Mouse (Mus musculus) gastrocnemius, adult 2 months (tissue): ENCODE measurements around the gene Zkscan3. TPM values are rescaled to one million over a fixed set of nuclear protein-coding genes. Genes with fewer than 3 reads are reported as not detected.

Experiments
- DNase-seq: peaks from one replicate; pipeline ENCODE4 v3.0.0; 2022
- H3K27ac ChIP-seq: fragments of 200-600 bp; 2 replicates; pipeline ENCODE4 v1.8.1; 2022; ENCODE audit warnings: mild to moderate bottlenecking
- H3K4me3 ChIP-seq: fragments of 200-600 bp; 2 replicates; pipeline ENCODE4 v1.8.1; 2022; ENCODE audit warnings: mild to moderate bottlenecking, moderate library complexity
- CTCF ChIP-seq: fragments of 200-600 bp; IDR thresholded peaks from 2 replicates; pipeline ENCODE4 v1.8.1; 2022; ENCODE audit warnings: antibody characterized with exemption, mild to moderate bottlenecking, moderate library complexity
- intact Hi-C: fragments of 180-260 bp; cut with DNase I; formaldehyde crosslinking; loops from one replicate; pipeline ENCODE4 v1.15.1; 2025
- long read RNA-seq, 2 experiments: library from polyadenylated mRNA; stranded (forward); transcript quantifications; one replicate each; pipeline ENCODE4 v2.0.0; 2021
- total RNA-seq, 2 experiments: library from RNA; stranded (reverse); gene quantifications; 2 replicates each; pipeline ENCODE4 v1.2.3; 2021

The Zkscan3 gene
- total RNA-seq = 10 to 100 TPM; 16.2 to 20.6 TPM
- long read RNA-seq, experiment 1, transcript Zkscan3-201 (6 exons, 2,561 nt) = major isoform, 6 of 17 reads
- long read RNA-seq, experiment 1, transcript Zkscan3-203 (6 exons, 2,600 nt) = major isoform, 6 of 17 reads
- long read RNA-seq, experiment 1, partial matches to known transcripts = 1 of 17 reads
- long read RNA-seq, experiment 1, other reads (novel, unspliced or antisense) = 4 of 17 reads
- long read RNA-seq, experiment 2, transcript Zkscan3-203 (6 exons, 2,600 nt) = major isoform, 5 of 15 reads
- long read RNA-seq, experiment 2, partial matches to known transcripts = 1 of 15 reads
- long read RNA-seq, experiment 2, other reads (novel, unspliced or antisense) = 6 of 15 reads

DNA sequence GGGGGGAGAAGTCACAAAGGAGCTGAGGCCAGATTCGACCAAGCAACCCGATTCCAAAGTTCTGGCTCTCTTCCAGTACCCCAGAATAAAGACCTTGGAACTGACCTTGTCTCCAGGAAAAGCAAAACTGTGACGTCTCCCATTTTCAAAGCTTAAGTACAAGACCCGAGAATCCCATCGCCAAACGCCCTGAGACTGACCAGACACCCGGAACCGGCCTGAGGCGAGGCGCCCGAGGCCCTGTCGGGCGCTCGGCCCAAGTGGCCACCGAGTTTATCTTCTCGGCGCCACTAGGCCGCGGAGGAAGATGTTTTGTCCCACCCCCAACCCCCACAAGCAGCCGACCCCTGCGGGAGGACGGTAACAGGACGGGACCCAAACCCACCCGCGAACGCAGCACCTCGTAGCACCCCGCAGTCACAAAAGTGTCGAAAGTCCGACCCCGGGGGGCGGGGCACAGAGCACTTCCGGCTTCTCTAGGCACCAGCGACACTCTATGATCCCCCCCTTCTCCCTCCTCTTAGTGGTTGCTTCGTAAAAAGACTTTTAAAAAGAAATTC is at the start of gene Zkscan3:
Gene Zkscan3 (minus strand): TSS at position 469 of the 560 bp plus-strand sequence.
- TF ChIP-seq CTCF = no peak

DNA sequence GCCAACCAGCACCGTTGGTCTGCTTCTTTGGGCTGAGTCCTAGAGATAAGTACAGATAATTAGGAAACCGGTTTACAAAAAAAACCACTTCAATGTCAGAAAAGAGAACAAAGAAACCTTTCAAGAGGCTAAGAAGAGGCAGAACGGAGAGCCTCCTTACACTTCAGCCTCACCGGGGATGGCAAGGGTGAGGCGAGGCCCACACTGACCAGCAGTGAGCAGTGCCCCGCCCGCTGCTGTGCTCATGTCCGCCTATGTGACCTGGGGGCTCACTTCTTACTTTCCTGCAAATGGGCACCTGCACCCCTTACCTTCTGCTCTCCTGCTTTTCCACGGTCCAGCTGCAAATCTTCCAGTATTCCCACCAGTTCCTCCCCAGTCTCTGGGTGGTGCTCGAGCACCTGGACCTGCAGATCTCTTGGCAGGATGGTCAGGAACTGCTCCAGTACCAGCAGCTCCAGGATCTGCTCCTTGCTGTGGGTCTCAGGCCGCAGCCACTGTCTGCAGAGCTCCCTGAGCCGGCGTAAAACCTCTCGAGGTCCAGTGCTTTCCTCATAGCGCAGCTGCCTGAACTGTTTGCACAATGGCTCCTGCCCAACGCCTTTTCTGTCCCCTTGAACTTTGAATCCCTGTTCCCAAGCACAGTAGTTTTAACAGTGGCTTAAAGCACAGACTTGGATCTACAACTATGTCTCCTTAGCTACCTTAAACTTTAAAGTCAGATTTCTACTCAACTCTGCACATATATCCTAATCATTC is 45.5 kb upstream of the Zkscan3 start:
- no peak for TF ChIP-seq CTCF
- no peak overlapping the region for H3K4me3 ChIP-seq
- intact Hi-C loops = no loop called here
- no peak overlapping the region for H3K27ac ChIP-seq
- DNase-seq = no peak

More for the DNA sequence above, at the start of gene Zkscan3:
- Histone ChIP-seq H3K27ac (peak within 1 kb of the TSS; percentile 96), H3K4me3 (peak within 1 kb of the TSS; percentile 96)
- intact Hi-C loops = loop anchor here (2.0 kb wide), 3 partner anchors 40 to 104 kb away; partner anchors contain the start of genes Zscan12 and Zscan26
- peak; percentile 90 for DNase-seq

DNA sequence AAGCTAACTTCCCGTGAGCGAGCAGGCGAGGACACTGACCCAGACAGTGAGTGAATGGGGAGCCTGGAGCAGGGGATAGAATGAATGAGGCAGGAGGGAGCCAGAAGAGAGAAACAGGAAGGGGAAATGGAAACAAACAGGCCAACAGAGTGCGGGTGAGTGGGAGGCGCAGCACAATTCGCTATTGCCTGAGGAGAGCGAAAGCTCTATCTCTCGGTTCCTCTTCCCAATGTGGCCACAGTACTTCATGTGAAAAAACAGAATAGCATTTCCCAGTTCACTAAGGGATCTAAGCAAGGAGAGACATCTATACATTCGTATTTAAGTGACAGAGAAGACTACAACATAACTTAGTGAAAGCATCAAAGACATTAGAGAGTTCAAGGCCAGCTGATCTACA is 44.2 kb upstream of the Zkscan3 start:
- no peak for TF ChIP-seq CTCF
- no peak for DNase-seq
- H3K4me3 ChIP-seq = no peak overlapping the region
- intact Hi-C loops = no loop called here
- no peak overlapping the region for H3K27ac ChIP-seq

DNA sequence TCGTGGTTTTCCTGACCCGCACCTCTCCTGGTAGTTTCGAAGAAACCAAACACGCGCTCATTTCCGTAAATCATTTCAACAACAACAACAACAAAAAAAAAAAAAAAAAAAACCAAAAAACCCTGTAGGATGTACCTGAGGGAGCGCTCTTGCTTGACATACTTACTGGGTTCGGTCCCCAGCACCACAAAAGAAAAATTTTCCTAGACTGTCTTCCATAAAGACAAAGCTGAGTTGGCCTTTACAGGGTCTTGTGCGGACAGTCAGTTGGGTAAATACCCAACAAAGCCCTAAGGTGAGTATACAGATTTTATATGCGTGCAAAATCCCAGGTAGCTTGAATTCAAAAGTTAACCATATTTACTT is 38.6 kb upstream of the Zkscan3 start:
- no peak for DNase-seq
- Histone ChIP-seq H3K27ac (peak overlapping the region; percentile 71), H3K4me3 (peak overlapping the region; percentile 75)
- intact Hi-C loops = no loop called here
- no peak for TF ChIP-seq CTCF

DNA sequence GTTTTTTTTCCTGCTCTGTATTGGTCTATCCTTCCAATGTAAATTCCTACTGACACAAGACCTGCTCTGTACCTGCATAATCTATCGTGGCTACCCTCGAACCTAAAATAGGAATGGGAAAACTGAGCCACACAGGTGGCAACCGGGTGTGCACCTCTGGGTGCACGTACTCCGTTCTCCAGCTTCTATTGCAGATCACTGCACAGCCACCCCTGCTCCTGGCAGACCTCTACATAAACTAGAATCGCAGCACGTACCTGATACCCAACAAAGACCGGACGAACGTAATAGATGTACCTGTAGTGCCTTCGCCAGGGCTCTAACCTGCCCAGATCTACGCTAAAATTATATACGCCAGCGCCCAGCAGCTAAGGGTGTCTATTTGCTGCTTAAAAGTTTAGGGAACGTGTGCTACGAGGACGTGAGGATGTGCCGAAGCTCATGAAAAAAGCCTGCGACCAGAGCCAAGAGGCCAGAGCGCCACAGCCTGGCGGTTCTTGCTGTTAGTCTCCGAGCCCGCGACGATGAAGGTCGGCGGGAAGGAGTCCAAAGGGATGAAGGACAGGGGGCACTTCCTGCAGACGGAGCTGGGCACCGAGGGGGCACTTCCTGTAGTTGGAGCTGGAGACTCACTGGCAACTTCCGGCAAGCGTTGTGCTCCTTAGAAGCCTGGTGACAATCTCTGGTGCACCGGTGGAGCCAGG is 38.1 kb upstream of the Zkscan3 start, which contains the start of gene Pgbd1:
Gene Pgbd1 (minus strand): TSS at position 556 of the 704 bp plus-strand sequence.
- DNase-seq = peak; percentile 64
- H3K27ac ChIP-seq = peak within 1 kb of the TSS; percentile 71
- intact Hi-C loops = no loop called here
- H3K4me3 ChIP-seq = peak within 1 kb of the TSS; percentile 75
- peak; percentile 32; the same call in 1 of the 2 replicates for TF ChIP-seq CTCF

DNA sequence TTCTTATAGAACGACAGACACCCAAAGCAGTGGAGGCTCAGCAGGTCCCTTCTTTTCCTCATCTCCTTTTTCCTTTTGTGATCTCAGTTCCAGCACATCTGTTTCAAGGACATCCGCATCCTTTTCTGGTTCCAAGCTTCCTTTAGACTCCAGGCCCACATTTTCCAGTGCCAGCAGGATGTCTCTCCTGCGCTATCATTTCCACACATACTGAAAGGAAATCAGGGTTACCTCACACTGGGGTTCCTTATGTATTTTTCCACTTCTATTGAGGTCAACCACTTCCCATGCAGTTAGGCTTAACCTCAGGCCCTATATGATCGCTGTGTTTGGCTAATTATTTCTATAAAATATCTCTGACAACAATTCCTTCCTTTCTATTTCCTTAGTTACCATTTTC is 32.9 kb upstream of the Zkscan3 start:
- intact Hi-C loops = no loop called here
- DNase-seq = no peak
- TF ChIP-seq CTCF = no peak
- Histone ChIP-seq H3K27ac (no peak overlapping the region), H3K4me3 (no peak overlapping the region)

DNA sequence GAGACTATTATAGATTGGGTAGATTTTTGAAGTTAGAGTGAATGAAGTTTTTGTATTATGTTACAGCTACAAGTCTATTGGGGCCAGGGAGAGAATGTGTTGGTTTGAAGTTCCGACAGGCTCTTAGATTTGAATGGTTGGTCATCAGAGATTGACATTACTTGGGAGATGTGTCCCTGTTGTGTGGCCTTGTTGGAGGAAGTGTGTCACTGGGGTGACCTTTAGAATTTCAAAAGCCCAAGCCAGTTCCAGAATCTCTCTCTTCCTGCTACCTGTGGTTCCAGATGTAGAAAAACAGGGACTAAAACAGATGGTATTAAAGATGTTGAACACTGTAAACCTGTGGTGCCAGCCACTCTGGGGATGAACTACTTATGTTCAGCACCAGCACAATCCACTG is 25.1 kb upstream of the Zkscan3 start:
- no peak for TF ChIP-seq CTCF
- no peak overlapping the region for H3K4me3 ChIP-seq
- H3K27ac ChIP-seq = no peak overlapping the region
- intact Hi-C loops = no loop called here
- DNase-seq = no peak

DNA sequence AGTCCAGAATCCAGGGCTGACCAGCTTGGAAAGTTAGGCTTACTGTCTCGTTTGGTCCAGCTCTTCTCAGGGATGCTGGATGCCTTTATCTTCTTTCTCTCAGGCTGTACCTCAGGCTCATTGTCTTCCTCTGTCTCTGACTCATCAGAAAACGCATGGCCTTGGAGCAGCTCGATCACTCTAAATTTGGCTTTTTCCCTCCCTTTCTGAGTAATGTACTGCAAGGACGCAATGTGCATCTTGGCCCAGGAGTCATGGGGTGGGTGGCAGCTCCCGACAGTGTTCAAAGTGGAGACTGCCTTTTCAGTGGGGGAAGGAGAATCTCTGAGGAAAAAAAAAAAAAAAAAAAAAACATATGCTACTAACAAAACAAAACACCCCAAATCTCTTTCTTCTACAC is 20.7 kb upstream of the Zkscan3 start:
- intact Hi-C loops = no loop called here
- H3K4me3 ChIP-seq = no peak overlapping the region
- no peak for TF ChIP-seq CTCF

DNA sequence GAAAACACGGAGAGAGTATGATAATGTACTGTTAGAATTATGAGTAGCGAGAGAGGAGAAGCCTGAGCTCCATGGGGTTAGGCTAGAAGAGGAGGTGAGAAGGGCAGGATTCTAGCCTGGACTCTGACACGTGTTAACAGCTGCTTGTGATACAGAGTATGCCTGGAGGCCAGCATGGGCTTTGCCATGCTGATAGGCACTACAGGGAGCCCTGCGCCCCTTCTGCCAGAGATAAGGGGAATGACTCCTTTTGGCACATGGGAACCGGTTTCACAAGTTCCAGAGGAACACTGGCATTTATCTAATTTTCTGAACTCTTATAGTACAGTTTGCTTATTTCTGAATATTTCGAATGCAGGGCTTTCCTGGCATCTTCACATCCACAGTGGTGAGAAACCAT is 16.3 kb upstream of the Zkscan3 start:
- Histone ChIP-seq H3K27ac (no peak overlapping the region), H3K4me3 (no peak overlapping the region)
- no peak for DNase-seq
- TF ChIP-seq CTCF = no peak
- intact Hi-C loops = no loop called here

More for the DNA sequence above, 20.7 kb upstream of the Zkscan3 start:
- no peak for DNase-seq
- no peak overlapping the region for H3K27ac ChIP-seq

DNA sequence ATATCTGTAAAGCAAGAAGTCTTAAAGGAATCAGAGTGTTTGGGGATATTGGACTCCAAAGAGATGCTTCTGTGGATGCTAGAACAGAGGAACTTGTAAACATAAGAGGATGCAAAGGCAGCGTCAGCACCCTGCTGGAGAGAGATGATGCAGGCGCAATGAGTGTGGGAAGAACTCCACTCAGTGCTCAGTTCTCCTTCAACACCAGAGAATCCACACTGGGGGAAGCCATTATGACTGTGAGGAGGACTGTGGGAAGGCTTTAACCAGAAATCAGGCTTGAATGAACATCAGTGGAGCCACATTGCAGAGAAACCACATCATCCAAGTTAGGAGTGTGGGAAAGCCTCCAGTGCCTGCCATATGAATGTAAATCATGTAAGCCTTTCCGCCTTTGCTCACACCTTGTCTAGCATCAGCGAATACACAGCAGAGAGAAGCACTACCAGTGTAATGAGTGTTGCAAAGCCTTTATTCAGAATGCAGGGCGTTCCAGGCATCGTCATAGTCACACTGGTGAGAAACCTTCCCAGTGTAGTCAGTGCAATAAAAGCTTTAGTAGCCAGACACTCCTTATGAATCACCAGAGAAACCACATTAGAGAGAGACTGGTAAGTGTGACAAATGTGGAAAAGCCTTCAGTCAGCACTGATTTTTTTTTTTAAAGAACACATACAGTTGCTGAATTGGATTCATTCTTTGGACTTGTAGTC is 14.9 kb upstream of the Zkscan3 start:
- Histone ChIP-seq H3K4me3 (no peak overlapping the region), H3K27ac (no peak overlapping the region)
- DNase-seq = no peak
- no peak for TF ChIP-seq CTCF
- intact Hi-C loops = no loop called here

DNA sequence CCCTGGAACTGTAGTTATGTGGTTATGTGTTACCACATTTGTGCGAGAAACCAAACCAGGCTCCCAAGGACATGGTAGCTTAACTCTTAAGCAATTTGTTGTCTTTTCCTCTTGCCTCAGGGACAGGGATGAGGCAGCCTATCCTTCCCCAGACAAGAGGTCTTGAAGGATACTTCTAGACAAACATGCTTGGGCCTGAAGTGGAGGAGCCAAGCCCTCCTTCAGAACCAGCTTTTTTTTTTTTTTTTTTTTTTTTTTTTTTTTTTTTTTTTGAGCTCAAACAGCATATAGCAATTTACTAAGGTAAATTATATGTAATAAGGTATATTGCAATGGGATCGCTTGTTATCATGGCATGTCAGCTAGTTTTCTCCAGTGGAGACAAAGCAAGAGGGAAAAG is 13.2 kb upstream of the Zkscan3 start:
- no peak overlapping the region for H3K27ac ChIP-seq
- TF ChIP-seq CTCF = no peak
- no peak overlapping the region for H3K4me3 ChIP-seq
- intact Hi-C loops = no loop called here
- DNase-seq = no peak

DNA sequence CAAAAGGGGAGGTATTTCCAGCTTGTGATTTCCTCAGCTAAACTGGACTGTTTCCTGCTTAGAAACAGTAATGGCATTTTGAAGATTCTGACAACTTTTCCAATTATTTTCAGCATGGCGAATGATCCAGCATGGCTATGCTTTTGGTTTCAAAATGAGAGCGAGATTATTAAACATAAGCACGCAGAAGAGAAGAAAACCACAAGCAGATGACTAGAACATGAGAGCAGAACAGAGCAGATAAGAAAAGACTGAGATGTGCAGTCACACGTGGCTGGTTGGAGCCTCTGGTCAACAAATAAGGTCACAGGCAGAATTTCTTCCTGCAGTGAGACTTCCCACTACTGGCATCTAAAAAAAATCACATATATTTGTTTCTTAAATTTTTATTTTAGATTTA is 12.7 kb upstream of the Zkscan3 start:
- Histone ChIP-seq H3K4me3 (no peak overlapping the region), H3K27ac (no peak overlapping the region)
- TF ChIP-seq CTCF = no peak
- DNase-seq = no peak
- intact Hi-C loops = no loop called here
